Mouse (Mus musculus) neutrophil, adult 5-6 weeks (primary cell): ENCODE data around the gene Osbpl9. TPM values are rescaled to one million over a fixed set of nuclear protein-coding genes. Genes with fewer than 3 reads are reported as not detected.

ENCODE experiments used
- ATAC-seq: fragments of 151-379, 151-347 bp; 2 replicates; pipeline ENCODE4 v1.8.0; 2017; ENCODE audit warnings: mild to moderate bottlenecking, moderate TSS enrichment; ENCODE audit not compliant: insufficient number of reproducible peaks, poor library complexity, low FRiP score, severe bottlenecking; ENCODE audit errors: extremely low read depth
- total RNA-seq: library from RNA; stranded (forward); fragments of 200-1000 nt; gene quantifications from 2 replicates; pipeline ENCODE4 v1.2.3, GENCODE M21; 2017

The Osbpl9 gene
- total RNA-seq, 1 experiment from 2014 or later, result 343 TPM

DNA sequence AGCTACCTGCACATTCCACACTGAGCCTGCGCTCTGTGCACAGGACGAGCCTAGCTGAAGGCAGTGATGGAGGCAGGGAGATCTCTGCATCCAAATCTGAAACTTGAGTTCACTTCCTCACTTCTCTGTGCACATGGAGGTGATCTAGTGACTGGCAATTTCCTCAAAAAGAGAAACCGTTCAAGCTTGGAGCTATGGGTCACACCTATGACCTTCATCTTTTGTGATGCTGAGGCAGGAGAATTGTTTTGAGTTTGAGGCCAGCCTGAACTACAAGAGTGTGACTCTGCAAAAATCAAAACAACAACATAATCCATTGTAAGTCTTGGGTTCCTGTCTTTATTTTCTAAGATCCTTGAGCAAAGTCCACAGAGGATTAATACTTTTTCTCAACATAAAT is 128.8 kb downstream of the Osbpl9 start:
- ATAC-seq, result no peak

DNA sequence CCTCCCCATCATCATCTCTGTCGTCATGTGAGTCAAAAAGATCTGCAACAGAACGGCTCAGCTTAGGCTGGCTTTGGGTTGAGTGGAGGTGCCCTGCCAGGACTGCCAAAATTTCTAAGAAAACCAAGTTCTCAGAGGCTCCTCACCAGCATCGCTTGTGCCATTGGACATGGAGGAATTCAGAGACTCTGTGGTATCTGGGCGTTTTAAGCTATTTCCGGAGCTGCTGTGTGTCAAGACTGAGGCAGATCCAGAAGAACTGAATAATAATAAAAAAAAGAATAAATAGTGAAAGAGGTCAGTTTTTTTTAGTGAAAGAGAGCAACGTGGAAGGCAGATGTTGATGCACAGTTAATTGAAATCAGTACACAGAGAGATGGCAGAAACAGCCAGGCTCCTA is 129.2 kb downstream of the Osbpl9 start:
- ATAC-seq, result no peak

DNA sequence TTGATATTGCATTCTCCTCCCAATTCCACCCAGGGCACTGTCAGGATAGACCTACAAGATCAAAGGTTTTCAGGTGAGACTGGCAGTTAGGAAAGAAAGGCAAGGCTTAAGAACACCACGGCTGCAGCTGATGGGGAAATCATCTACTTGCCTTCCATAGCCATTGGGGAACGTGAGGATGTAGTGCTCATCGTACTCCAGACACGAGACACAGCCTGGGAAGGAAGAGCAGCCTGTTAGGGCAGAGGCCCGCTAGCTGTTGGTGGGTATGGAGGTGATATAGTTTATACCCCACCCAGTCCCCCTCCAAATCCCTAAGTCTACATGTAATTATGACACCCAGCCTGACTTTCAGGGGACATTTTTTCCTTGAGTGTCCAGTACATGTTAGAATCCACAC is 136.4 kb downstream of the Osbpl9 start:
- no peak for ATAC-seq

GRCm38 (mm10) chr4:109064941-109065340 is 137.1 kb downstream of the Osbpl9 start:
- no peak for ATAC-seq

DNA sequence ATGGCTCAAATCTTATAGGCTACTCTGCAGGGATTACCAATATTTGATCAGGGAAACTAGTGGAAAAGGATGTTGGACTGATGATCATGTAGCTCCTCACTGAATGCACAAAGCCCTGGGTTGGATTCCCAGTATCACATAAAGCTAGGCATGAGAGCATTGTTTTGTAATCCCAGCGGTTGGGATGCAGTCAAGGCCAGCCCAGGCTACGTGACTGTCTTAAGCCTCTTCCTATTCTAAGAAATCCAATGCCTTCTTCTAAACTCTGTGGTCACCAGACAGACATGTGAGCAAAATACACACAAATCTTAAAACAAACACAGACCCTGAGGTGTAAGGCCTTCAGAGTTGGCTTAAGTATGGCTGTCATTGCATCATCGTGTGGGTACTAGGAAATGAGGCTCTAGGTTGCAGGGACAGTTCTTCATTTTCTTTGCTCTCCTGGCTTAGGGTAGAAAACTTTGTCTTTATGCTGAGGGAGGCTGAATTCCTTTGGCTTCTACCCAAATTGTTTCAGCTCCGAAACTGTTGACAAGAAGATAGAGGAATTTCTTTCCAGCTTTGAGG is 142.7 kb downstream of the Osbpl9 start:
- ATAC-seq, result no peak

DNA sequence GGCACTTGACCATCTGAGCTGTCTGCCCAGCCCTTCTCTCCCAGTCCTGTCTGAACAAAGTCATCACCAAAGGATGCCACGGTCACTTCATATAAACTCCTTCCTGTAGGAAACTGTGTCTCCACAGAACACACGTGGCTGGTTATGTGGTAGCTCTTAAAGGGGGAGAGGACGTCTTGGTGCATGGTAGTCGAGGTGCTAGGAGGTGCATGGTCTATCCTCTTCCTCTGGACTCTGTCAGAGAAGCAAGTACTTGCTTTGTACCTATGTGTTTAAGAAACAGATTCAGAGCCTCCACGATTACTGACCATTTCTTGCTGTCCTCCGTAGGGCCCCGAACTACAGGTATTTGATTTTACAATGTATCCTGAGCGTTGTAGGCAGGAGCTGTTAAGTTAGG is 144.4 kb downstream of the Osbpl9 start:
- no peak for ATAC-seq

GRCm38 (mm10) chr4:109056351-109056750 is 145.7 kb downstream of the Osbpl9 start:
- ATAC-seq, result no peak

GRCm38 (mm10) chr4:109054003-109054402 is 148.1 kb downstream of the Osbpl9 start:
- no peak for ATAC-seq

GRCm38 (mm10) chr4:109052282-109052681 is 149.8 kb downstream of the Osbpl9 start:
- no peak for ATAC-seq

GRCm38 (mm10) chr4:109048258-109048657 is 153.8 kb downstream of the Osbpl9 start:
- no peak for ATAC-seq

DNA sequence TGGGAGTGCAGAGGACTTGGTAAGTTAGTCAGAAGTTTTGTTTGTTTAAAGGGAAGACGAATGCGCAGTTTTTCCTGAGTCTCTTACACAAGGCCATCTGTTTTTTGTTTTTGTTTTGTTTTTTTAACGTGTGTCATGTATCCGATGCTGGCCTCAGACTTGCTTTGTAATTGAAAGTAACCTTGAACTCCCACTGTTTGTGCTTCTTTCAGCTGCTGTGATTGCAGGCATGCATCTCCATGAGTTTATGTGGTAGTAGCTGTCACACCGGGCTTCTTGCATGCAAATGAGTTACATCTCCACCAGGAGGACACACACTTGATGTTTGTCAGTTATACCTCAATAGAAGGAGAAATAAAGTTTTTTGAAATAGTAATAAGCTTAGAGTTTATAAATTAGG is 158.3 kb downstream of the Osbpl9 start:
- no peak for ATAC-seq

- ATAC-seq, result no peak
These were observed 158.8 kb downstream of the Osbpl9 start for GRCm38 (mm10) chr4:109043294-109043693.

- ATAC-seq, result no peak
These were observed 159.3 kb downstream of the Osbpl9 start for GRCm38 (mm10) chr4:109042739-109043138.

- peak; percentile 75; the same call in 1 of the 2 replicates for ATAC-seq
These were observed 165.7 kb downstream of the Osbpl9 start for GRCm38 (mm10) chr4:109036327-109036726.

DNA sequence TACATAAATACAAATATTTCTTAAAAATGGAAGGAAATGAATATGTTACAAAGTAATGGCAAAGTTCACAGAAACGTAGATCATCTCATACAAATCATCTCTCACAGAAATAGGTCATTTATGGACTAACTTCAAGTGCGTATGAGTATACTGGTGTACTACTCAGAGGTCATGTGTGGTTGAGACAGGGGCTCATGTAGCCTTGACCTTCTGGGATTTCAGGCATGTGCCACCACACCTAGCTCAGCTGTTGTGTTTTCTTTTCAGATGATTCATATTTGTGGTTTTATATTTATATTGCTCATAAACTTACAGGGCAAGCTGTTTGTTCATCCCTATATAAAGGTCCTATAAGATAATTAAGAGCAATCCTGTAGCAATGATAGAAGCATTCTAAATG is 171.8 kb downstream of the Osbpl9 start:
- no peak for ATAC-seq

- no peak for ATAC-seq
These were observed 172.2 kb downstream of the Osbpl9 start for GRCm38 (mm10) chr4:109029857-109030256.

DNA sequence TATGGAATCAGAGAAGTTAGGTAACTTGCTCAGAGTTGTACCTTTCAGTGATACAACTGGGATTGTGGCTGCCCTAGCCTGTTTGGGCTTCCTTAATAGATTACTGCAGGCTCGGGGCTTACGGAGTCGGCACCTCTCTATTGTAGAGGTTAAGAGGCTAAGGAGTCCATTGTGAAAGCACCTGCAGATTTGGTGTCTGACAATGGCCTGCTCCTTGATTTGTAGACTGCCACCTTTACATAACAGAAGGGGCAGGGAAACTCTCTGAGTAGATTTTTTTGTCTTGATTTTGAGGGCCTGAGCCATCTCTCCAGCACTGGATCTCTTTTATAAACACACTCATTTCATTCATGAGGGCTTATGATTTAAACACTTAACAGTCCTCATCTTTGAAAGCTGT is 175.5 kb downstream of the Osbpl9 start:
- ATAC-seq, result no peak

GRCm38 (mm10) chr4:109025061-109025460 is 177.0 kb downstream of the Osbpl9 start:
- ATAC-seq, result no peak

DNA sequence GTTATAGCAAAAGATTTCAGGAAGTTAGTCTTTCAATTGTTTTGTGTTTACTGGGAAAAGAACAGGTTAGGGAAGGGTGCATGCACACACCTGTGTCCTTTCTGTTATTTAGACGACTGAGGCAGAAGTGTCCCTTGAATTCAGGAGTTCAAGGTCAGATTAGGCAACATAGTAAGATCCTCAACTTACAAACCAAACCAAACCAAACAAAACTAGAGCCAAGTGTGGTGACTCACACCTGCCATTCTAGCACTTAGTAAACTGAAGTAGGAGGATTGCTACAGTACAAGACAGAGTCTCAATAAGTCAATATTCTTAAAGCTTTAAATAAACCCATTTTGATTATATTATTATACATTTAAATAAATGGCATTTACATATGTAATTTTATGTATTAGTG is 180.1 kb downstream of the Osbpl9 start:
- no peak for ATAC-seq

DNA sequence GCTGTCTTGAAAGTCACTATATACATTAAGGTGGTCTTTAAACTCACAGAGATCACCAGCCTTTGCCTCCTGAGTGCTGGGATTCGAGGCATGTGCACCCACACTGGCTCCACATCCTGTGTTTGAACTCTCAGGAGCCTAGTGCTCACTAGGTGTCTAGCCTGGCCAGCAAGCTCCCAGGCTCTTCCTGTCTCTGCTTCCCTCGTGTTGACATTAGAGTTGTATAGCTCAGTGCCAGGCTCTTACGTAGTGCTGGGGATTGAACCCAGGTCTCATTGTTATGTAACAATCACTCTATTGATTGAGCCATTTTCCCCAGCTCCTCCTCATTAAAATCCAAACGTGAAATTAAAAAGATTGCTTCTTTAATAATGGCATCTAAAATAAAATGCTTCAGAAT is 182.8 kb downstream of the Osbpl9 start:
- no peak for ATAC-seq

DNA sequence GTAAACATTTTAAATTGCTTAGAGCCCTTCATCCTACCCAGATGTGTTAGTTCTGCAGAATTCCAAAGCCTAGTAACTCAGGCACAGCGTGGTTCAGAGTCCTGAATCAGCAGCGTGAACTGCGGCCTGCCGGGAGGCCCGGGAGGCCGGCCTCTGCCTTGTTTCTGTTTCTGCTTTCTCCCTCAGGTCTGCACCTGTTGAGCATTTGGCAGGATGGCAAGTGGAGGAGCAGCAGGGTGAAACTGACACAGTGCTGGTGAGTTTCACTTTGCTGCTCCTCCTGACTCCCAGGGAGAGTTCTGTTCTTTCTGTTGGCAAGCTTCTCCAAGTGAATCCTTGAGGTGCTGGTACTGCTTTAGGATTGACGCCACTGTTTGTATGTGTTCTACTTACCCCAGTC is 184.6 kb downstream of the Osbpl9 start:
- no peak for ATAC-seq
